Mouse (Mus musculus) liver, embryonic 14.5 days (tissue): ENCODE results near the gene Rusc2. TPM values are rescaled to one million over a fixed set of nuclear protein-coding genes. Genes with fewer than 3 reads are reported as not detected.

Experiments used
- ATAC-seq: fragments of 200-750 bp; cut with Nextera tagmentation; 2 replicates; pipeline ENCODE4 v1.8.0; 2017; ENCODE audit warnings: moderate number of reproducible peaks, mild to moderate bottlenecking, moderate library complexity; ENCODE audit not compliant: insufficient read depth
- DNase-seq, 3 experiments: peaks; one replicate each; pipeline ENCODE4 v3.0.0-alpha.2; 2012 to 2013; ENCODE audit warnings: low read depth in 3 of 3, low spot score in 3 of 3
- H3K27ac ChIP-seq: fragments of 300-500 bp; sonication (generic); 2 replicates; pipeline ENCODE4 v1.5.1; 2014; ENCODE audit warnings: moderate library complexity, mild to moderate bottlenecking, control low read depth, inconsistent platforms
- H3K27me3 ChIP-seq: fragments of 300-500 bp; sonication (generic); 2 replicates; pipeline ENCODE4 v1.6.1; 2014; ENCODE audit warnings: mild to moderate bottlenecking, low read length, moderate library complexity; ENCODE audit not compliant: control insufficient read depth, insufficient read depth
- H3K36me3 ChIP-seq: fragments of 300-500 bp; sonication (generic); replicated peaks from 2 replicates; pipeline ENCODE4 v1.6.1; 2014; ENCODE audit warnings: low read depth; ENCODE audit not compliant: control insufficient read depth, insufficient read depth
- H3K4me1 ChIP-seq, 2 experiments: fragments of 200-500 bp in 1 of 2; fragments of 300-500 bp in 1 of 2; sonication (generic) in 1 of 2; replicated peaks; 2 replicates each; pipeline ENCODE4 v1.6.1; 2012 to 2014; ENCODE audit warnings: antibody characterized with exemption in 1 of 2, inconsistent platforms in 1 of 2, low read length in 1 of 2; ENCODE audit not compliant: control insufficient read depth in 2 of 2, insufficient read depth in 2 of 2
- H3K4me2 ChIP-seq: fragments of 300-500 bp; sonication (generic); 2 replicates; pipeline ENCODE4 v1.6.1; 2014; ENCODE audit warnings: low read depth, mild to moderate bottlenecking, control low read depth, moderate library complexity
- H3K4me3 ChIP-seq, 2 experiments: fragments of 200-500 bp in 1 of 2; fragments of 300-500 bp in 1 of 2; sonication (generic) in 1 of 2; 2 replicates each; pipeline ENCODE4 v1.5.1; 2012 to 2014; ENCODE audit warnings: low read depth in 2 of 2, low read length in 2 of 2, mild to moderate bottlenecking in 2 of 2, control low read depth in 1 of 2, inconsistent platforms in 1 of 2, moderate library complexity in 1 of 2; ENCODE audit not compliant: insufficient read depth in 1 of 2
- H3K9ac ChIP-seq: fragments of 300-500 bp; sonication (generic); replicated peaks from 2 replicates; pipeline ENCODE4 v1.6.1; 2014; ENCODE audit warnings: mild to moderate bottlenecking, control low read depth, moderate library complexity
- H3K9me3 ChIP-seq: fragments of 300-500 bp; sonication (generic); 2 replicates; pipeline ENCODE4 v1.6.1; 2016; ENCODE audit warnings: low read length, mixed read lengths; ENCODE audit not compliant: control insufficient read depth
- CTCF ChIP-seq: IDR thresholded peaks from 2 replicates; pipeline ENCODE4 v1.5.1; 2016; ENCODE audit warnings: antibody characterized with exemption, low read depth, control low read depth
- EP300 ChIP-seq: IDR thresholded peaks from 2 replicates; pipeline ENCODE4 v1.6.1; 2016; ENCODE audit warnings: antibody characterized with exemption, low read depth
- WGBS: fragments of 180-500 bp; shearing (Covaris S2); extraction: QIAGEN DNeasy Blood & Tissue Kit; methylation state at CpG from one replicate; pipeline ENCODE4 v1.1.7; 2014; ENCODE audit not compliant: insufficient replicate concordance; 5-methylcytosine and 5-hydroxymethylcytosine counted together
- polyA plus RNA-seq, 2 experiments: library from polyadenylated mRNA; depleted of rRNA in 1 of 2; stranded (reverse) in 1 of 2; unstranded in 1 of 2; fragments of >200 nt; fragmentation: Nextera tagmentation in 1 of 2; extraction: Ambion mirVana in 1 of 2; gene quantifications; 2 replicates each; pipeline versions ENCODE4 v1.2.1 to v1.2.3; 2012 to 2014

Gene Rusc2
- polyA plus RNA-seq, 2 experiments = 0.28 to 0.50 TPM

- H3K9ac ChIP-seq = no peak overlapping the region
- no peaks in the 10 kb centered on the region for H3K36me3 ChIP-seq
- no peak overlapping the region for H3K27ac ChIP-seq
- no peak for DNase-seq
- no peak for ATAC-seq
- H3K9me3 ChIP-seq = no peaks in the 10 kb centered on the region
- TF ChIP-seq CTCF (no peak), EP300 (no peak)
- peaks cover 0 to 8% of the 10 kb centered on the region in 2 experiments; a peak in 2 of 4 replicates for H3K4me1 ChIP-seq
- no peak overlapping the region for H3K4me3 ChIP-seq
- 58% methylated on average over 3 of the region's 3 CpGs for WGBS
- no peak overlapping the region for H3K4me2 ChIP-seq
- no peaks in the 10 kb centered on the region for H3K27me3 ChIP-seq
Observed at GRCm38 (mm10) chr4:43391521-43392050, 9.8 kb downstream of the Rusc2 start.

- Histone ChIP-seq H3K36me3 (no peaks in the 10 kb centered on the region), H3K4me3 (no peak overlapping the region), H3K9me3 (no peaks in the 10 kb centered on the region), H3K9ac (no peak overlapping the region), H3K4me2 (no peak overlapping the region), H3K27ac (no peak overlapping the region), H3K27me3 (no peaks in the 10 kb centered on the region), H3K4me1 (peaks cover 0 to 8% of the 10 kb centered on the region in 2 experiments; a peak in 2 of 4 replicates)
- no peak for DNase-seq
- no peak for TF ChIP-seq EP300
- 44% methylated on average over 15 of the region's 15 CpGs for WGBS
- no peak for ATAC-seq
Observed at GRCm38 (mm10) chr4:43394345-43394891, 12.6 kb downstream of the Rusc2 start.

GRCm38 (mm10) chr4:43395147-43395546 lies 13.4 kb downstream of the Rusc2 start:
- no peak overlapping the region for H3K27ac ChIP-seq
- no peak for DNase-seq

GRCm38 (mm10) chr4:43395836-43396235 lies 14.1 kb downstream of the Rusc2 start:
- peaks cover 0 to 6% of the 10 kb centered on the region in 2 experiments; a peak in 1 of 4 replicates for H3K4me1 ChIP-seq
- no peaks in the 10 kb centered on the region for H3K9me3 ChIP-seq
- ATAC-seq (no peak), DNase-seq (no peak)
- H3K9ac ChIP-seq = no peak overlapping the region
- H3K36me3 ChIP-seq = no peaks in the 10 kb centered on the region
- H3K4me2 ChIP-seq = no peak overlapping the region
- WGBS = 53% methylated on average over 9 of the region's 9 CpGs
- TF ChIP-seq EP300 (no peak), CTCF (no peak)
- no peaks in the 10 kb centered on the region for H3K27me3 ChIP-seq
- no peak overlapping the region for H3K27ac ChIP-seq
- H3K4me3 ChIP-seq = no peak overlapping the region

More at GRCm38 (mm10) chr4:43395147-43395546, 13.4 kb downstream of the Rusc2 start:
- Histone ChIP-seq H3K36me3 (no peaks in the 10 kb centered on the region), H3K9me3 (no peaks in the 10 kb centered on the region), H3K4me3 (no peak overlapping the region), H3K4me1 (peaks cover 0 to 6% of the 10 kb centered on the region in 2 experiments; a peak in 1 of 4 replicates), H3K4me2 (no peak overlapping the region), H3K27me3 (no peaks in the 10 kb centered on the region), H3K9ac (no peak overlapping the region)
- no peak for ATAC-seq
- 47% methylated on average over 5 of the region's 5 CpGs for WGBS
- TF ChIP-seq EP300 (no peak), CTCF (no peak)

GRCm38 (mm10) chr4:43396381-43396780 lies 14.6 kb downstream of the Rusc2 start:
- 66% methylated on average over 5 of the region's 5 CpGs for WGBS
- Histone ChIP-seq H3K9me3 (no peaks in the 10 kb centered on the region), H3K36me3 (no peaks in the 10 kb centered on the region)

More at GRCm38 (mm10) chr4:43396381-43396780, 14.6 kb downstream of the Rusc2 start:
- no peak for DNase-seq
- H3K4me1 ChIP-seq = peaks cover 0 to 6% of the 10 kb centered on the region in 2 experiments; a peak in 1 of 4 replicates
- no peak overlapping the region for H3K4me2 ChIP-seq
- ATAC-seq = no peak
- no peaks in the 10 kb centered on the region for H3K27me3 ChIP-seq
- no peak overlapping the region for H3K9ac ChIP-seq
- H3K4me3 ChIP-seq = no peak overlapping the region
- TF ChIP-seq EP300 (no peak), CTCF (no peak)
- H3K27ac ChIP-seq = no peak overlapping the region
